Mouse (Mus musculus) intestine, embryonic 15.5 days (tissue): ENCODE data around the gene Mrpl49. TPM values are rescaled to one million over a fixed set of nuclear protein-coding genes. Genes with fewer than 3 reads are reported as not detected.
"Not testable (repeated sequence)": the region's sequence is repeated elsewhere in the genome, so short reads cannot be mapped to it uniquely, and the experiment has no call there.

Source experiments
- ATAC-seq: fragments of 200-750 bp; cut with Nextera tagmentation; 2 replicates; pipeline ENCODE4 v1.8.0; 2017; ENCODE audit warnings: moderate TSS enrichment, moderate library complexity
- H3K27ac ChIP-seq: fragments of 300-500 bp; sonication (generic); 2 replicates; pipeline ENCODE4 v1.5.1; 2015; ENCODE audit warnings: mild to moderate bottlenecking, inconsistent platforms
- H3K27me3 ChIP-seq: fragments of 300-500 bp; sonication (generic); replicated peaks from 2 replicates; pipeline ENCODE4 v1.6.1; 2015; ENCODE audit warnings: inconsistent platforms
- H3K36me3 ChIP-seq: fragments of 300-500 bp; sonication (generic); 2 replicates; pipeline ENCODE4 v1.6.1; 2015; ENCODE audit warnings: inconsistent platforms
- H3K4me1 ChIP-seq: fragments of 300-500 bp; sonication (generic); replicated peaks from 2 replicates; pipeline ENCODE4 v1.6.1; 2015; ENCODE audit warnings: inconsistent platforms
- H3K4me2 ChIP-seq: fragments of 300-500 bp; sonication (generic); replicated peaks from 2 replicates; pipeline ENCODE4 v1.6.1; 2015; ENCODE audit warnings: mild to moderate bottlenecking, inconsistent platforms
- H3K4me3 ChIP-seq: fragments of 300-500 bp; sonication (generic); replicated peaks from 2 replicates; pipeline ENCODE4 v1.5.1; 2015; ENCODE audit warnings: inconsistent platforms
- H3K9ac ChIP-seq: fragments of 300-500 bp; sonication (generic); 2 replicates; pipeline ENCODE4 v1.6.1; 2015; ENCODE audit warnings: inconsistent platforms
- H3K9me3 ChIP-seq: fragments of 300-500 bp; sonication (generic); 2 replicates; pipeline ENCODE4 v1.6.1; 2016; ENCODE audit warnings: inconsistent platforms
- WGBS: fragments of 180-500 bp; shearing (Covaris S2); methylation state at CpG from one replicate; pipeline ENCODE4 v1.1.7; 2015; 5-methylcytosine and 5-hydroxymethylcytosine counted together
- polyA plus RNA-seq: library from polyadenylated mRNA; unstranded; fragments of >200 nt; fragmentation: Nextera tagmentation; extraction: Ambion mirVana; gene quantifications from 2 replicates; pipeline ENCODE4 v1.2.1, GENCODE M21; 2015

Gene Mrpl49
- polyA plus RNA-seq, 1 experiment from 2014 or later: 72.7 TPM

DNA sequence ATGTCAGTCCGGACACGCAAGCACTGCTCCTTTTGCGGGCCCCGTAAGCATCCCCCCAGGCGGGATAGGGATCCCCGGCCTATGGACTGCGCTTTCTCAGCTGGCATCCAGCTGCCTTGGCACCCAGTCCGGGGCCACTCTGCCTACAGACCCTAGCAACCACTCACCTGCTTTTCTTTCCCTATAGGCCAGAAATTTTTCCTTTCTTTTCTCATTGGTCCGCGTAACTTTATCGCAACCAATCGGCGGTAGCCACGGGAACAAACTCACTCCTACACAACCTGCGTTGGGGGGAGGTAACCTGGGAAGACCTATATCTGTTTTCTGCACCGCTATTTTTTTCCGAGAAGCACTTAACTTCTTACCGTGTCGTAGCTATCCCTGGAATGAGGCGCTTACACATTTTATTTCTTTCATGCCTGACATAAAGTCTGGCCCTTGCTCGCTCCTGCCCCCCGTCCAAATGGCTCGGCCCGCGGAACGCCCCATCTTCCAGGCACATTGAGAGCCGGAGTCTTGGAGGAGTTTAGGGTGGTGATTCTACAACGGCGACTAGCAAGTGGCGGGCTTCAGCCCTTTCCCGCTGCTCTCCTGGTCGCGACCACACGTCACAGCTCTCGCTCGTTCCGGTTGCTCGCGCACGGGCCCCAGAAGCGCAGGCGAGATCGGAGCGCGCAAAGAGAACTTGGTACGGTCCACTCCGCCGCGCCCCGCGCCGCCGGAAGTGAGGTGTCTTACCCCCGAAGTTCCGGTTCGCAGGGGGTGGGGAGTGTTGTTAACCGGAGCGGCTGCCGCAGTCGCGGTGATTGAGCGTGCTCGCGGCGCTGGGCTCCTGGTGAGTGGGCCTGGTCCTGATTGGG is 11.1 kb downstream of the Mrpl49 start, which contains the start of gene Syvn1:
Syvn1 (plus strand) TSS at position 283 of the 860 bp plus-strand sequence.
- WGBS: under 1% methylated on average over 65 of the region's 65 CpGs

DNA sequence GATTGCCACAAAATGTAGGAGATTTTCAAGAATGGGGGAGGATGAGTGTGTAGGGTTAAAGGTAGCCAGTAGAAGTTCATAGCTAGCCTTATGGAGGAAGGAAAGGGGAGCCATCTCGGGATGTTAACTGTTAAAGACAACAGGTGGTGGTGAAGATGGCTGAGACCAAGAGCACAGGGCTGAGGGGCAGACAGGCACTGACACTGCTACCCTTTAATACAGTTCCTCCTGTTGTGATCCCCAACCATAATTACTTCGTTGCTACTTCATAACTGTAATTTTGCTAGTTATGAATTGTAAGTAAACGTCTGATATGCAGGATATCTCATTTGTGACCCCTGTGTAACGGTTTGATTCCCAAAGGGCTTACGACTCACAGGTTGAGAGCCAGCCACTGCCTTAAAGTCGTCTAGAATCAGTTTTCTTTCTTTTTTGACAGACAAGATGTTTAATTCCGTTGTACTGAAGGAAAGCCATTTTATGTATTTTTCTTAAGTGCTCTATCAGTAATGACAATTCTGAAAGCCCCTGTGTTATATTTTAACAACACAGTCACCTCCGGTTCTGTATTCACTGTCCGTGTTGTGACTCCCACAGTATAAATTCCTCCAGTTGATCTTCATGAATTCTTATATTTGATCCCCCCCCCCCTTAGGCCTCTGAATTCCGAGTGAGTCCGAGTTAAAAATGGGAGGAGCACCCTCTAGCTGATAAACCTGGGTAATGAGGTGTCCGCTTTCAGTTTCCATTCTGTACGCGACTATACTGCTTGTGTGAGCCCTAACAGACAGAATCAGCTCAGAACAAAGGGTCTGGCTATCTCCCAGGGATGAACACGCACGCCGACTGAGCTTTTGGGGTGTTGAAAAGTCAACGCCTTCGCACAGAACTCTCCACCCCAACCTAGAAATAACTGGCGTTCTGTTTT is 12.0 kb downstream of the Mrpl49 start:
- peak; percentile 50 for ATAC-seq

More for the DNA sequence above, 11.1 kb downstream of the Mrpl49 start, which contains the start of gene Syvn1:
- H3K4me2 ChIP-seq: peak within 1 kb of the TSS; percentile 89
- H3K9ac ChIP-seq: peak within 1 kb of the TSS; percentile 79
- H3K4me1 ChIP-seq: peaks cover 17% of the 10 kb centered on the region
- peak; percentile 95 for ATAC-seq
- H3K4me3 ChIP-seq: peak within 1 kb of the TSS; percentile 83
- H3K27ac ChIP-seq: peak within 1 kb of the TSS; percentile 98
- no peaks in the 10 kb centered on the region for H3K9me3 ChIP-seq
- no peaks in the 10 kb centered on the region for H3K27me3 ChIP-seq
- H3K36me3 ChIP-seq: peaks cover 33% of the 10 kb centered on the region

DNA sequence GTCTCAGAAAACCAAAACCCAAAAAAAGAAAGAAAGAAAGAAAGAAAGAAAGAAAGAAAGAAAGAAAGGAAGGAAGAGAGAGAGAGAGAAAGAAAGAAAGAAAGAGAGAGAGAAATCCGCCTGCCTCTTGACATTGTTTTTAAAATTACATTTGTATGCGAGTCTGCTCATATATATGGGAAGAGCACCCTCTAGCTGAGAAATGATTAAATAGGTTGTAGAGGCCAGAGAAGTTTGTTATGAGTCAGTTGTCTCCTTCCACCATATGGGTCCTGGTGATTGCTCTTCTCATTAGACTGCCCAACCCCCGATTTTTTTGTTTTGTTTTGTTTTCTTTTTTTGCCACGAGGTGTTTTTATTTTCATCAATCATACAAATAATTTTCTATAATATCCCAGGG is 13.5 kb downstream of the Mrpl49 start:
- WGBS: 47% methylated on average over 4 of the region's 4 CpGs
- not testable (repeated sequence) for H3K9ac ChIP-seq, H3K4me3 ChIP-seq, H3K9me3 ChIP-seq, H3K27ac ChIP-seq, ATAC-seq, H3K4me2 ChIP-seq, H3K36me3 ChIP-seq, H3K27me3 ChIP-seq
- peaks cover 17% of the 10 kb centered on the region for H3K4me1 ChIP-seq

More for the DNA sequence above, 12.0 kb downstream of the Mrpl49 start:
- H3K36me3 ChIP-seq: peaks cover 24% of the 10 kb centered on the region
- H3K27me3 ChIP-seq: no peaks in the 10 kb centered on the region
- peaks cover 17% of the 10 kb centered on the region for H3K4me1 ChIP-seq
- H3K4me3 ChIP-seq: peak overlapping the region; percentile 83
- H3K9me3 ChIP-seq: no peaks in the 10 kb centered on the region
- H3K4me2 ChIP-seq: peak overlapping the region; percentile 89
- WGBS: 15% methylated on average over 20 of the region's 20 CpGs
- peak overlapping the region; percentile 98 for H3K27ac ChIP-seq
- H3K9ac ChIP-seq: peak overlapping the region; percentile 79

DNA sequence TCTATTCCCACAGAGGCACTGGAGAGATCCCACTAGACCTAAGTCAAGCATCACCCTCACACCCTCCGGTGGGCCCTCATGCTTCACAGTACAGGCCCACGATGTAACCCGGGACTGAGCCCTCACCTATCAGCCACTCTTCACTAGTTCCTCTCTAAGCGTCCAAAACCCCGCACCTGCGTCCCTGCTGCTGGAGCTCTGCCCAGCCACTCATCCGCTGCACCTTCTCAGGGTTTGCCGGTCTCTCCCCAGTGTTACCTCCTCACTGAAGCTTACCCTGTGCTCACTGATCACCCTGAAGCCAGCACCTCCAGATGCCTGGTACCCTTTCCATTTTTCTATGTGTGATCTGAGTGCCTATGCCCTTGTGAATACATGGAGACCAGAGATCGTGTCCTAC is 15.3 kb downstream of the Mrpl49 start:
- H3K4me3 ChIP-seq: no peak overlapping the region
- no peak overlapping the region for H3K9ac ChIP-seq
- H3K4me1 ChIP-seq: peaks cover 4% of the 10 kb centered on the region; the same call in 1 of the 2 replicates
- no peaks in the 10 kb centered on the region for H3K9me3 ChIP-seq
- H3K4me2 ChIP-seq: no peak overlapping the region
- ATAC-seq: no peak
- WGBS: 89% methylated on average over 9 of the region's 9 CpGs
- H3K36me3 ChIP-seq: no peaks in the 10 kb centered on the region
- no peaks in the 10 kb centered on the region for H3K27me3 ChIP-seq
- H3K27ac ChIP-seq: no peak overlapping the region

DNA sequence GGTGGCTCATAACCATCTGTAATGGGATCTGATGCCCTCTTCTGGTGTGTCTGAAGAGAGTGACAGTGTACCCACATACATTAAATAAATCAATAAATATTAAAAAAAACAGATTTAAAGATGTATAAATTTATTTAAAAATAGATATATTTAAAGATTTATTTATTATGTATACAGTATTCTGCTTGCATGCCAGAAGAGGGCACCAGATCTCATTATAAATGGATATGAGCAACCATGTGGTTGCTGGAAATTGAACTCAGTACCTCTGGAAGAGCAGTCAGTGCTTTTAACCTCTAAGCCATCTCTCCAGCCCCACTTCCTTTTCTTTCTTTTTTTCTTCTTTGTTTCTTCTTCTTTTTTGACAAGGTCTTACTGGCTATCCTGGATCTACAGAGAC is 17.6 kb downstream of the Mrpl49 start:
- no peak for ATAC-seq

DNA sequence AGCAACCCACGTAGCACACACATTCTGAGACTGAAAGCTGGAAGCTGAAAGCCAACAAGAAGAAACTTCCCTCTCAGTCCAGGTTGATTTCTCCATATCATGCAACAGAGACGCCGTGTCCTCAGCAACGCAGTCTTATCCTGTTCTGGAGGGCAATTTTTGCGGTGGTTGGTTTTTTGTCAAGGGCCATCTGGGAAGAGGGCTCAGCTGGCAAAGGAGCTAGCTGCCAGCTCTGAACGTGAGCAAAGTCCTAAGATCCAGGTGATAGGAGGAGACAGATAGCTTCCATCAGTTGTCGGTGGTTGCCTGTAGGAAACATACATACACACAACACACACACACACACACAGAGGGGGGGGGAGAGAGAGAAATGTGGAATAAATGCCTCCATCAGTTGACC is 19.3 kb downstream of the Mrpl49 start:
- WGBS: 85% methylated on average over 7 of the region's 7 CpGs
- Histone ChIP-seq H3K4me1 (no peaks in the 10 kb centered on the region), H3K9me3 (no peaks in the 10 kb centered on the region), H3K27me3 (no peaks in the 10 kb centered on the region), H3K4me3 (no peak overlapping the region), H3K36me3 (no peaks in the 10 kb centered on the region), H3K9ac (no peak overlapping the region), H3K4me2 (no peak overlapping the region), H3K27ac (no peak overlapping the region)
- no peak for ATAC-seq

More for the DNA sequence above, 17.6 kb downstream of the Mrpl49 start:
- H3K27me3 ChIP-seq: no peaks in the 10 kb centered on the region
- H3K9ac ChIP-seq: no peak overlapping the region
- no peak overlapping the region for H3K4me2 ChIP-seq
- H3K9me3 ChIP-seq: no peaks in the 10 kb centered on the region
- no peak overlapping the region for H3K4me3 ChIP-seq
- H3K36me3 ChIP-seq: no peaks in the 10 kb centered on the region
- no peak overlapping the region for H3K27ac ChIP-seq
- H3K4me1 ChIP-seq: peaks cover under 1% of the 10 kb centered on the region; the same call in 1 of the 2 replicates

GRCm38 (mm10) chr19:6037695-6038094 is 19.9 kb downstream of the Mrpl49 start:
- ATAC-seq: no peak
- Histone ChIP-seq H3K4me3 (no peak overlapping the region), H3K4me1 (no peaks in the 10 kb centered on the region)

GRCm38 (mm10) chr19:6035966-6036585 is 21.5 kb downstream of the Mrpl49 start:
- H3K27ac ChIP-seq: no peak overlapping the region
- H3K9ac ChIP-seq: no peak overlapping the region
- H3K36me3 ChIP-seq: no peaks in the 10 kb centered on the region
- H3K4me1 ChIP-seq: no peaks in the 10 kb centered on the region
- no peaks in the 10 kb centered on the region for H3K9me3 ChIP-seq
- ATAC-seq: 0 out of 2 replicates have a peak, but pooled peaks have one; percentile 15
- H3K4me2 ChIP-seq: no peak overlapping the region
- 72% methylated on average over 9 of the region's 9 CpGs for WGBS
- no peak overlapping the region for H3K4me3 ChIP-seq
- H3K27me3 ChIP-seq: no peaks in the 10 kb centered on the region

More at GRCm38 (mm10) chr19:6037695-6038094, 19.9 kb downstream of the Mrpl49 start:
- Histone ChIP-seq H3K27me3 (no peaks in the 10 kb centered on the region), H3K9me3 (no peaks in the 10 kb centered on the region), H3K36me3 (no peaks in the 10 kb centered on the region), H3K4me2 (no peak overlapping the region), H3K27ac (no peak overlapping the region), H3K9ac (no peak overlapping the region)

- Histone ChIP-seq H3K27me3 (no peaks in the 10 kb centered on the region), H3K9ac (no peak overlapping the region), H3K4me2 (no peak overlapping the region), H3K27ac (no peak overlapping the region), H3K36me3 (no peaks in the 10 kb centered on the region), H3K4me1 (no peaks in the 10 kb centered on the region), H3K4me3 (no peak overlapping the region), H3K9me3 (no peaks in the 10 kb centered on the region)
- no peak for ATAC-seq
- 68% methylated on average over 14 of the region's 14 CpGs for WGBS
These were observed 26.9 kb downstream of the Mrpl49 start for GRCm38 (mm10) chr19:6030520-6031280.

DNA sequence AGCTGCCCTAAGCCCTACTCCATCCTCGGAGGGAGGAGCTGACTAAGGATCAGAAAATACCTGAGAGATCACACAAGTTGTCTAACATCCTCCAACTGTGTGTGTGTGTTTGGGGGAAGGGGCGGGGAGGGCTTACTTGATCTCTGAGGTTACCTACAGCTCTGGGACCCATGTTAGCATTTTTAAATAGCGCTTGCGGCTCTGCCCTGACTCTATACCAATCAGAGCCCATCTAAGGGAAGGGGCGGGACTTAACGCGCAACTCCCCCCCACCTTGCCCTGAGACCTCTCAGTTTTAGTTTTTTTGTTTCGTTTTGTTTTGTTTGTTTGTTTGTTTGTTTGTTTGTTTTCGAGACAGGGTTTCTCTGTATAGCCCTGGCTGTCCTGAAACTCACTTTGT is 28.2 kb downstream of the Mrpl49 start:
- no peak overlapping the region for H3K4me3 ChIP-seq
- no peak for ATAC-seq
- 79% methylated on average over 9 of the region's 9 CpGs for WGBS

GRCm38 (mm10) chr19:6028991-6029390 is 28.6 kb downstream of the Mrpl49 start:
- Histone ChIP-seq H3K36me3 (no peaks in the 10 kb centered on the region), H3K9me3 (no peaks in the 10 kb centered on the region), H3K4me3 (no peak overlapping the region), H3K4me1 (no peaks in the 10 kb centered on the region), H3K9ac (no peak overlapping the region), H3K27ac (no peak overlapping the region), H3K27me3 (no peaks in the 10 kb centered on the region), H3K4me2 (no peak overlapping the region)
- ATAC-seq: no peak
- 75% methylated on average over 6 of the region's 6 CpGs for WGBS

More for the DNA sequence above, 28.2 kb downstream of the Mrpl49 start:
- Histone ChIP-seq H3K4me1 (no peaks in the 10 kb centered on the region), H3K9ac (no peak overlapping the region), H3K36me3 (no peaks in the 10 kb centered on the region), H3K4me2 (no peak overlapping the region), H3K9me3 (no peaks in the 10 kb centered on the region), H3K27ac (no peak overlapping the region), H3K27me3 (no peaks in the 10 kb centered on the region)
